Mouse (Mus musculus) heart, postnatal 25 days (tissue): ENCODE data around the gene Dhcr7. TPM values are rescaled to one million over a fixed set of nuclear protein-coding genes. Genes with fewer than 3 reads are reported as not detected.
A peak's percentile ranks its signal among the peaks of the same experiment; 100 is the strongest.

Source experiments
- DNase-seq: peaks from one replicate; pipeline ENCODE4 v3.0.0; 2022; ENCODE audit warnings: low spot score
- intact Hi-C: fragments of 180-260 bp; cut with DNase I; formaldehyde crosslinking; loops from one replicate; pipeline ENCODE4 v1.15.1; 2025
- total RNA-seq, 2 experiments: library from RNA; stranded (reverse); gene quantifications; 2 replicates each; pipeline ENCODE4 v1.2.3; 2021

Dhcr7 gene
- total RNA-seq: 1 to 10 TPM; 5.8 to 6.7 TPM

GRCm38 (mm10) chr7:143822375-143823265, at the start of gene Dhcr7, which contains the start of gene Nadsyn1:
Dhcr7 (plus strand) TSS chr7:143823145.
Nadsyn1 (minus strand) TSS chr7:143822849.
- DNase-seq: peak; percentile 98
- intact Hi-C loops: loop anchor here (5.0 kb wide), 1 partner anchor 275 kb away; the partner anchor contains the start of gene Nap1l4

GRCm38 (mm10) chr7:143776137-143776536, 46.8 kb upstream of the Dhcr7 start:
- DNase-seq: no peak
- intact Hi-C loops: no loop called here

- intact Hi-C loops: no loop called here
- DNase-seq: peak; percentile 46
These were observed 45.6 kb upstream of the Dhcr7 start for GRCm38 (mm10) chr7:143777375-143777774.

- no peak for DNase-seq
- intact Hi-C loops: no loop called here
These were observed 39.5 kb upstream of the Dhcr7 start for GRCm38 (mm10) chr7:143783378-143783995.

GRCm38 (mm10) chr7:143783996-143784829, 38.7 kb upstream of the Dhcr7 start, which contains the start of gene Mrgpre:
Mrgpre (minus strand) TSS chr7:143784500.
- DNase-seq: peak; percentile 88
- intact Hi-C loops: no loop called here

GRCm38 (mm10) chr7:143792336-143792985, 30.5 kb upstream of the Dhcr7 start:
- DNase-seq: no peak
- intact Hi-C loops: no loop called here

GRCm38 (mm10) chr7:143793121-143793520, 29.8 kb upstream of the Dhcr7 start:
- intact Hi-C loops: no loop called here
- no peak for DNase-seq

GRCm38 (mm10) chr7:143798783-143799182, 24.2 kb upstream of the Dhcr7 start:
- DNase-seq: no peak
- intact Hi-C loops: no loop called here

- intact Hi-C loops: no loop called here
- DNase-seq: no peak
These were observed 22.2 kb upstream of the Dhcr7 start for GRCm38 (mm10) chr7:143800770-143801169.

- no peak for DNase-seq
- intact Hi-C loops: no loop called here
These were observed 21.5 kb upstream of the Dhcr7 start for GRCm38 (mm10) chr7:143801195-143802065.

GRCm38 (mm10) chr7:143805199-143805624, 17.7 kb upstream of the Dhcr7 start:
- DNase-seq: no peak
- intact Hi-C loops: no loop called here

- DNase-seq: no peak
These were observed 14.0 kb upstream of the Dhcr7 start for GRCm38 (mm10) chr7:143808909-143809308.

GRCm38 (mm10) chr7:143819201-143819600, 3.7 kb upstream of the Dhcr7 start:
- no peak for DNase-seq
- intact Hi-C loops: no loop called here

More at GRCm38 (mm10) chr7:143808909-143809308, 14.0 kb upstream of the Dhcr7 start:
- intact Hi-C loops: no loop called here

GRCm38 (mm10) chr7:143821241-143821640, 1.7 kb upstream of the Dhcr7 start:
- intact Hi-C loops: loop anchor here (5.0 kb wide), 1 partner anchor 274 kb away; the partner anchor contains the start of gene Nap1l4
- no peak for DNase-seq

- no peak for DNase-seq
- intact Hi-C loops: loop anchor here (5.0 kb wide), 1 partner anchor 276 kb away; the partner anchor contains the start of gene Nap1l4
These were observed 291 bp downstream of the Dhcr7 start for GRCm38 (mm10) chr7:143823266-143823605.

- intact Hi-C loops: no loop called here
- no peak for DNase-seq
These were observed 4.0 kb downstream of the Dhcr7 start for GRCm38 (mm10) chr7:143826985-143827384.

GRCm38 (mm10) chr7:143829504-143830331, 6.8 kb downstream of the Dhcr7 start:
- intact Hi-C loops: loop anchor here (1.0 to 10.0 kb wide), 2 partner anchors 78 to 245 kb away; no protein-coding TSS in a partner anchor
- DNase-seq: peak; percentile 93
